Mouse (Mus musculus) kidney, postnatal 14 days (tissue): ENCODE results near the gene Idi2.

Experiments used
- DNase-seq: peaks from one replicate; pipeline ENCODE4 v3.0.0; 2022; ENCODE audit warnings: mixed read lengths

Idi2 gene

DNA sequence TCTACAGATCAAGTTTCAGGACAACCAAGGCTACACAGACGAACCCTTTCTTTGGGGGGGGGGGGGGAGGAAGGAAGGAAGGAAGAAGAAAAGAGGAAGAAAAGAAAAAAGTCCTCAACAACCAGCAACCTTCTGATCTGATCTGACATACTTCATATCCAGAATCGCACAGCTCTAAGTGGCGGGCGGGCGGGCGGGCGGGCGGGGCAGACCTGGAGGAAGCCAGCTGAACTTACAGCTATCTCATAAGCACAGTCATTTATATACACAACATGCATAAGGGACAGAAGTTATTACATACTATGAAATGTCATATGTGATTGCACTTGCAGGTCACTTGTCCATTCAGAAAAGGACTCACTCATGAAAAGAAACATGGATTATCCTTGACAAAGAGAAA is 46.8 kb downstream of the Idi2 start:
- no peak for DNase-seq

DNA sequence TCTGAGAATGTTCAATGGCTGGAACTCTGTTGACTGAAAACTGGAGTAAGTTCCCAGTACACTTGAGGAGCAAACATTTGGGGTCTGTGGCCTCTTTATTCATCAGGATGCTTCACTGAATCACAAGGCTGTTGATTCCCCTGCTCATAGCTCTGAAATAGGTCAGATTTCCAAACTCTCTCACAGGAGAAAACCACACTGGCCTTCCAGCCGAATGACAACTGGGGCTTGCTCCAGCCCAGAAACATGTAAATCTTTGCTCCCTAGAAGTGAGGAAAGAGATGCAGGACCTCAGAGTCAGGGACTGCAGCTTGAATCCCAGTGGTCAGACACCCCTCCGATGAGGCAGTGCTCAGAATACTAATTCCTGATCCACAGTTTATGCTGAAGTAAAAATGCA is 50.6 kb downstream of the Idi2 start:
- DNase-seq: no peak
